9 mouse cellular contexts compared by ENCODE assay signal in the genomic region with DNA sequence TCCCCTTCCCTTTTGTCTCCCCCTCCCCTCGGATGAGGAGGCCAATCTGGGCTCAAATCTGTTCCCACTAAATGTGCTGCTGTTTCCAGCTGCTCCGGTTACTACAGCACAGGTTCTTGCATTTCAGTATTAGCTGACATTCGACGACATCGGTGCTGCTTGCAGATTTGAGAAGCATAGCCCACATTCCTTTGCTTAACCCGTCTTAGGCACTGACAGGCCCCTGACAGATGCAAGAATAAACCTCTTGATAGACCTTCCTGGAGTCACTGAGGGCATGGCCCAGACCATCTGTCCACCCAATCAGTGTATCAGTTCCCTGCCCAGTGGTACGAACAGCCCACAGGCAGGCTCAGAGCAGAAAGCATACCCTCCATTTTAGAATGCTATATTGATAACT. TPM values are rescaled to one million over a fixed set of nuclear protein-coding genes. Genes with fewer than 3 reads are reported as not detected.
DNase-seq lines count a peak whose midpoint lies in the region; ATAC-seq and TF ChIP-seq lines count a peak whose summit lies in the region.
"Had no signal": no experiment of that assay in that cellular context is flagged by ENCODE, and none has a peak within 500 bp of the region (broad histone marks: within the 10 kb centered on the region; RNA-seq: fewer than 3 reads in every experiment).

No protein-coding gene starts in this region.

- peak overlapping the region; percentile 65 for H3K27ac ChIP-seq in heart, embryonic 10.5 days
- H3K27ac ChIP-seq in midbrain, embryonic 11.5 days (ENCODE audit: low read depth, low read length): no peak overlapping the region
- no peak overlapping the region for H3K27ac ChIP-seq in midbrain, postnatal 0 days (ENCODE audit: low read depth, low read length)
- H3K27ac ChIP-seq in limb, embryonic 10.5 days: peak overlapping the region; percentile 81
- H3K27ac ChIP-seq in stomach, postnatal 0 days (replicated peaks): peak overlapping the region; percentile 63; the same call in 1 of the 2 replicates

- DNase-seq in heart, embryonic 10.5 days (ENCODE audit: low spot score): no peak
- no peak for DNase-seq in heart, postnatal 36 days
- no peak for DNase-seq in midbrain, embryonic 11.5 days (ENCODE audit: low spot score, missing footprints)
- DNase-seq in midbrain, postnatal 0 days (ENCODE audit: low spot score): no peak
- DNase-seq in limb, embryonic 10.5 days (ENCODE audit: low spot score): peak; percentile 46
- DNase-seq in stomach, postnatal 0 days (ENCODE audit: low spot score): no peak
- DNase-seq in right cerebral cortex, postnatal 36 days (ENCODE audit: low spot score in 2 of 2): no peak
- DNase-seq: B cell, adult 2 months had no signal

- TF ChIP-seq EP300 in stomach, postnatal 0 days (optimal IDR thresholded peaks at IDR 0.05): no peak

- no peaks in the 10 kb centered on the region for H3K27me3 ChIP-seq in heart, embryonic 10.5 days (ENCODE audit: insufficient read depth, poor library complexity, severe bottlenecking)
- no peaks in the 10 kb centered on the region for H3K27me3 ChIP-seq in midbrain, embryonic 11.5 days (ENCODE audit: control insufficient read depth, insufficient read depth, low read length)
- no peaks in the 10 kb centered on the region for H3K27me3 ChIP-seq in midbrain, postnatal 0 days (ENCODE audit: insufficient read depth, low read length)
- peaks cover 34% of the 10 kb centered on the region for H3K27me3 ChIP-seq in limb, embryonic 10.5 days (ENCODE audit: low read depth, poor library complexity, severe bottlenecking)
- no peaks in the 10 kb centered on the region for H3K27me3 ChIP-seq in stomach, postnatal 0 days (ENCODE audit: control insufficient read depth, insufficient read depth, low read length)

- H3K4me3 ChIP-seq in heart, embryonic 10.5 days: 0 out of 2 replicates have a peak overlapping the region, but pooled peaks have one; percentile 3
- no peak overlapping the region for H3K4me3 ChIP-seq in midbrain, embryonic 11.5 days (ENCODE audit: low read depth, low read length)
- no peak overlapping the region for H3K4me3 ChIP-seq in midbrain, postnatal 0 days (ENCODE audit: low read depth, low read length)
- H3K4me3 ChIP-seq in limb, embryonic 10.5 days: peak overlapping the region; percentile 17; the same call in 1 of the 2 replicates
- no peak overlapping the region for H3K4me3 ChIP-seq in stomach, postnatal 0 days (ENCODE audit: low read depth, low read length)

- H3K4me2 ChIP-seq in midbrain, embryonic 11.5 days: no peak overlapping the region
- H3K4me2 ChIP-seq in midbrain, postnatal 0 days (ENCODE audit: low read depth, low read length, poor library complexity, severe bottlenecking): no peak overlapping the region
- no peak overlapping the region for H3K4me2 ChIP-seq in stomach, postnatal 0 days (replicated peaks; ENCODE audit: low read depth)

- no peak for TF ChIP-seq CTCF in midbrain, postnatal 0 days (IDR thresholded peaks at IDR 0.05)
- TF ChIP-seq CTCF in stomach, postnatal 0 days (IDR thresholded peaks at IDR 0.05; ENCODE audit: low read depth): no peak

- intact Hi-C loops in heart, postnatal 36 days (cut with DNase I): no loop called here

- H3K9me3 ChIP-seq in heart, embryonic 10.5 days: no peaks in the 10 kb centered on the region
- H3K9me3 ChIP-seq in midbrain, embryonic 11.5 days (ENCODE audit: control insufficient read depth, low read length): no peaks in the 10 kb centered on the region
- H3K9me3 ChIP-seq in midbrain, postnatal 0 days (ENCODE audit: low read length): no peaks in the 10 kb centered on the region
- no peaks in the 10 kb centered on the region for H3K9me3 ChIP-seq in limb, embryonic 10.5 days (replicated peaks)
- no peaks in the 10 kb centered on the region for H3K9me3 ChIP-seq in stomach, postnatal 0 days (ENCODE audit: control insufficient read depth, low read length)

- peaks cover 48% of the 10 kb centered on the region for H3K36me3 ChIP-seq in heart, embryonic 10.5 days
- no peaks in the 10 kb centered on the region for H3K36me3 ChIP-seq in midbrain, embryonic 11.5 days (ENCODE audit: control insufficient read depth, insufficient read depth, low read length)
- H3K36me3 ChIP-seq in midbrain, postnatal 0 days (ENCODE audit: insufficient read depth, low read length): peaks cover 19% of the 10 kb centered on the region
- peaks cover 34% of the 10 kb centered on the region for H3K36me3 ChIP-seq in limb, embryonic 10.5 days
- peaks cover 2% of the 10 kb centered on the region; the same call in 1 of the 2 replicates for H3K36me3 ChIP-seq in stomach, postnatal 0 days (ENCODE audit: control insufficient read depth, insufficient read depth, low read length)

- peaks cover 50% of the 10 kb centered on the region for H3K4me1 ChIP-seq in heart, embryonic 10.5 days
- peaks cover 13% of the 10 kb centered on the region for H3K4me1 ChIP-seq in midbrain, embryonic 11.5 days (ENCODE audit: control insufficient read depth, insufficient read depth, low read length)
- H3K4me1 ChIP-seq in midbrain, postnatal 0 days (ENCODE audit: insufficient read depth, low read length): peaks cover 10% of the 10 kb centered on the region; the same call in 1 of the 2 replicates
- peaks cover 28% of the 10 kb centered on the region for H3K4me1 ChIP-seq in limb, embryonic 10.5 days
- no peaks in the 10 kb centered on the region; the same call in 1 of the 2 replicates for H3K4me1 ChIP-seq in stomach, postnatal 0 days (replicated peaks; ENCODE audit: control insufficient read depth, insufficient read depth)

- ATAC-seq in midbrain, embryonic 11.5 days (ENCODE audit: low FRiP score): 0 out of 2 replicates have a peak, but pooled peaks have one; percentile 22
- ATAC-seq in midbrain, postnatal 0 days (ENCODE audit: low FRiP score): no peak
- ATAC-seq in stomach, postnatal 0 days (ENCODE audit: low FRiP score, low TSS enrichment): peak; percentile 16; the same call in 1 of the 2 replicates
- ATAC-seq in frontal cortex, adult (ENCODE audit: low TSS enrichment): no peak

- no peak overlapping the region for H3K9ac ChIP-seq in midbrain, embryonic 11.5 days (ENCODE audit: low read length)
- H3K9ac ChIP-seq in midbrain, postnatal 0 days (replicated peaks; ENCODE audit: low read length, poor library complexity, severe bottlenecking): no peak overlapping the region
- H3K9ac ChIP-seq in stomach, postnatal 0 days (ENCODE audit: low read length): no peak overlapping the region

- WGBS in heart, embryonic 10.5 days: 24% methylated on average over 7 of the region's 7 CpGs
- 39% methylated on average over 7 of the region's 7 CpGs for WGBS in midbrain, embryonic 11.5 days
- 27% methylated on average over 7 of the region's 7 CpGs for WGBS in midbrain, postnatal 0 days
- 35% methylated on average over 7 of the region's 7 CpGs for WGBS in limb, embryonic 10.5 days
- WGBS in stomach, postnatal 0 days: 29% methylated on average over 7 of the region's 7 CpGs

RNA-seq across cellular contexts. Expression of gene Dnmt3a, which starts 38.1 kb away (rescaled TPM):
- 148 and 154 TPM in 2 replicates for polyA plus RNA-seq in heart, embryonic 10.5 days (2016; fragmentation: Nextera tagmentation; extraction: Ambion mirVana)
- total RNA-seq in heart, postnatal 36 days (2021): 10 to 100 TPM; 71.7 to 75.8 TPM
- 49.6 and 56.5 TPM in 2 replicates for polyA plus RNA-seq in midbrain, embryonic 11.5 days (2014; fragmentation: Nextera tagmentation; extraction: Ambion mirVana)
- total RNA-seq in midbrain, postnatal 0 days (2014; rRNA removed): 88.5 and 101 TPM in 2 replicates
- polyA plus RNA-seq in midbrain, postnatal 0 days (2015; fragmentation: Nextera tagmentation; extraction: Ambion mirVana): 106 and 130 TPM in 2 replicates
- 221 and 298 TPM in 2 replicates for polyA plus RNA-seq in limb, embryonic 10.5 days (2016; fragmentation: Nextera tagmentation; extraction: Ambion mirVana)
- polyA plus RNA-seq in stomach, postnatal 0 days (2015; fragmentation: Nextera tagmentation; extraction: Ambion mirVana): 29.7 and 44.0 TPM in 2 replicates

Comparison
In these comparisons a context has a peak if more than half of its experiments do, and no peak if none do; other contexts are left out.
1. ATAC-seq: peak in midbrain, embryonic 11.5 days (single experiment) and stomach, postnatal 0 days (single experiment); none in midbrain, postnatal 0 days (single experiment) and frontal cortex, adult (single experiment).
2. H3K27ac ChIP-seq: peak in heart, embryonic 10.5 days (single experiment), limb, embryonic 10.5 days (single experiment) and stomach, postnatal 0 days (single experiment); none in midbrain, embryonic 11.5 days (single experiment) and midbrain, postnatal 0 days (single experiment).
3. H3K4me3 ChIP-seq: peak in heart, embryonic 10.5 days (single experiment) and limb, embryonic 10.5 days (single experiment); none in midbrain, embryonic 11.5 days (single experiment), midbrain, postnatal 0 days (single experiment) and stomach, postnatal 0 days (single experiment).